Mouse (Mus musculus): Measurements from ENCODE around the gene Fez2.

- TF ChIP-seq CTCF (IDR thresholded peaks at IDR 0.05; ENCODE audit: low read depth) (peak; percentile 56), EP300 (IDR thresholded peaks at IDR 0.05; ENCODE audit: low read depth) (no peak)
Measured at GRCm38 (mm10) chr17:78370445-78370844, 47.5 kb downstream of the Fez2 start.

Measured in liver, postnatal 0 days (tissue).